Mouse (Mus musculus) mesoderm, embryonic 11.5 days (tissue): ENCODE data around the gene Rp9.
"Not testable (repeated sequence)": the region's sequence is repeated elsewhere in the genome, so short reads cannot be mapped to it uniquely, and the experiment has no call there.

Experiments
- DNase-seq: peaks from one replicate; pipeline ENCODE4 v3.0.0-alpha.2; 2012; ENCODE audit warnings: low read depth, low spot score

Gene Rp9

GRCm38 (mm10) chr9:22461946-22462345 lies 7.6 kb downstream of the Rp9 start:
- DNase-seq, result no peak

GRCm38 (mm10) chr9:22457142-22457835 lies 12.3 kb downstream of the Rp9 start:
- DNase-seq, result no peak

DNA sequence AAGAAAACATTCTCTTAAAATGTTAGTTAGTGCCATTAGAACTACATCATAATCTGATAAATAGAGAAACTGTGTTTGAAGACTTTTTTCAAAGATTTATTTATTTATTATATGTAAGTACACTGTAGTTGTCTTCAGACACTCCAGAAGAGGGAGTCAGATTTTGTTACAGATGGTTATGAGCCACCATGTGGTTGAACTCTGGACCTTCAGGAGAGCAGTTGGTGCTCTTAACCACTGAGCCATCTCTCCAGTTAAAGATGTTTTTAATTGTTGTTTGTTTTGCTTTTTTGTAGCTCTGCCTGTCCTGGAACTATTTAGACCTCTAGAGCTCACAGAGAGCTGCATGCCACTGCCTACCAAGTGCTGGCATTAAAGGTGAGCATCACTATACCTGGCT lies 14.5 kb downstream of the Rp9 start:
- no peak for DNase-seq

GRCm38 (mm10) chr9:22453990-22454389 lies 15.6 kb downstream of the Rp9 start, which contains the start of gene Gm17545:
Gene Gm17545 (plus strand): TSS chr9:22454290.
- not testable (repeated sequence) for DNase-seq

- DNase-seq, result no peak
These were observed 16.0 kb downstream of the Rp9 start for GRCm38 (mm10) chr9:22453501-22453924.

DNA sequence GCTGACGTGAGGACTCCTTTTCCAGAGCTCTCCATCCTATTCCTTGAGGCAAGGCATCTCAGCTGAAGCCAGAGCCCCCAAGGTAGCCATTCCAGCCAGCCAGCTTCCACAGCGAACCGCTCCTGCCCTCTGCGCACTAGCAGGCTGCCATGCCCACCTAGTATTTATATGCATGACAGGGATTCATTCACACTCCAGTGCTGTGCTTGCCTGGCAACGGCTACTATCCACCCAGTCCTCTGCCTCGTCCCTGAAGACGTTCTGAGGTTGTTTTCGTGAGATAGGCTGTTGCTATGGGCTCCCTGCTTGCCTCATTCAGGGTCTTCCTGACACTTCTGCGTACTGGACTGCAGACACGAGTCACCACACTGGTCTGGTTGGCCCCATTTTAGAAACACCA lies 16.8 kb downstream of the Rp9 start:
- DNase-seq, result no peak

- DNase-seq, result no peak
These were observed 20.3 kb downstream of the Rp9 start for GRCm38 (mm10) chr9:22449209-22449608.

GRCm38 (mm10) chr9:22448420-22448819 lies 21.1 kb downstream of the Rp9 start:
- no peak for DNase-seq

DNA sequence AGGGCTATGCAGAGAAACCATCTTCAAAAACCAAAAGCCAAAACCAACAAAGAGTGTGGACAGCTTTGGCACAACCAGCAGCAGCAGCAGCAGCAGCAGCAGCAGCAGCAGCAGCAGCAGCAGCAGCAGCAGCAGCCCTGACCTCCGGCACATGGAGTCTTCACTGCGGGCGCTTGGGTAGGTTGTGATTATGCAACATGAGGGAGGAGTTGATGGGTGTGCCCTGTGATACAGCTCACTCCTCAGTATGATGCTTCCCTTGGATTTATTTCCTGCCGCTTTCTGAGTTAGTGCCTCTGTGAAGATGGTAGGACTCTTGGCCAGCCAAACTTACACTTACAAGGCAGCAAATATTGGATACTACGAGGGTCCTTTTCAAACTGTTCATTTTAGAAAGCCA lies 22.3 kb downstream of the Rp9 start:
- no peak for DNase-seq

- DNase-seq, result no peak
These were observed 24.4 kb downstream of the Rp9 start for GRCm38 (mm10) chr9:22445123-22445522.

- DNase-seq, result no peak
These were observed 26.4 kb downstream of the Rp9 start for GRCm38 (mm10) chr9:22443157-22443556.

GRCm38 (mm10) chr9:22438826-22439225 lies 30.7 kb downstream of the Rp9 start:
- no peak for DNase-seq

DNA sequence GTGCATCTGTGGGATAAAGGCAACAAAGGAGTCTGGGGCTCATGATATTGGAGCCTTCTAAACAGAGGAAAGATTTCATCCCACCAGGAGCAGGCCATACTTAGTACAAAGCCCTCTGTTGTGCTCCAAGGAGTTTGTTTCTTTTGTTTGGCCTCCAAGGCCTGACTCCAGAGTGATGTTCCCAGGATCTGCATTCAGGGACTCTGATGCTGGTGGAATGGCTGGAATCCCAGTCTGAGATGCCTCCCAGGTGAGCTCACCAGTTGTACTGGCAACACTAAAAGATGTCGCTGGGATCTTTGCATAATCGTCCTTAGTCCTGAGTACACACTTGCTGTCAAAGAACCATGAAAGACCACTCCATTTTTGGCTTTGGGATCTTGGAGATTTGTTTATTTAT lies 35.4 kb downstream of the Rp9 start:
- no peak for DNase-seq

DNA sequence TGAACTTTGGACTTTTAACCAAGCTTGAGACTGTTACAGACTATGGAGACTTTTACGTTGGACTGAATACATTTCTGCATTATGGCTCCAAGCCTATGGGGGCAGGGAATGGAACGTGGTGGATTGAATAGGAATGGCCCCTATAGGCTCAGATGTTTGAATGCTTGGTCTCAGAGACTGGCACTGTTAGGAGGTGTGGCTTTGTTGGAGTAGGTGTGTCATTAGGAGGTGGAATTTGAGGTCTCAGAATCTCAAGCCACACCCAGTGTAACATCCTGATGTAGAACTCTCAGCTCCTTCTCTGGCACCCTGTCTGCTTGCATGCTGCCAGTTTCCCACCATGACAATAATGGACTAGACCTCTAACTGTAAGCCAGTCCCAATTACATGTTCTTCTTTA lies 36.3 kb downstream of the Rp9 start:
- DNase-seq, result no peak

GRCm38 (mm10) chr9:22430315-22430840 lies 39.2 kb downstream of the Rp9 start:
- no peak for DNase-seq

DNA sequence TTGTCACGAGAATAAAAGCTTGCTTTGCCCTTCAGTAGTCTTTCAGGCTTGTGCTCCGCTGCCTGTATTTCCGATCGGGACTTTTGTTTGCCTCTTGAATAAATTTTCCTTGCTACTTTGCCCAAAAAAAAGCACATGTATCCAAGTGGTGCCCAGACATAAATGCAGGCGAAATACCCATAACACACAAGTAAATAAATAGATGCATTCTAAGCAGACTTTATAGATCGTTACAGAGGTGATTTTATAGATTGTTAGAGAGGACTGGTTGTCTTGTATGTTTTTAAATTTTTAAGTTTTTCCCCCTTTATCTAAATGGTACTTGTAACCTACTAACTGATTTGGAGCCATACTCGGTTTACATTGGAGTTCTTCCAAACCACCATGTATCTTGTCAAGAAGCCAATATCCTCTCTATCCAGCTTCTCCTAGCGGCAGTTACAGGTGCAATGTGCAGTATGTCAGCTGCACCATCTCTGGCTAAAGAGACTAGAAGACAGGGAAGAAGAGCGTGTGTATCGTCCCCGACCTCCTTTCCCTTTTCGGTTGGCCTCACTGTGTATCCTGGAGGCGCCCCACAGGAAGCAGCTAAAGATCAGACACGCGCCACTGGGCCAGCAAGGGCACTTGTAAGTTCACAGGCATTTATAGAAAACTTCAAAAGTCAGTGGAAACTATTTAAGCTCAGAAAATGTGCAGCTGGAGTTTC lies 39.9 kb downstream of the Rp9 start:
- no peak for DNase-seq

DNA sequence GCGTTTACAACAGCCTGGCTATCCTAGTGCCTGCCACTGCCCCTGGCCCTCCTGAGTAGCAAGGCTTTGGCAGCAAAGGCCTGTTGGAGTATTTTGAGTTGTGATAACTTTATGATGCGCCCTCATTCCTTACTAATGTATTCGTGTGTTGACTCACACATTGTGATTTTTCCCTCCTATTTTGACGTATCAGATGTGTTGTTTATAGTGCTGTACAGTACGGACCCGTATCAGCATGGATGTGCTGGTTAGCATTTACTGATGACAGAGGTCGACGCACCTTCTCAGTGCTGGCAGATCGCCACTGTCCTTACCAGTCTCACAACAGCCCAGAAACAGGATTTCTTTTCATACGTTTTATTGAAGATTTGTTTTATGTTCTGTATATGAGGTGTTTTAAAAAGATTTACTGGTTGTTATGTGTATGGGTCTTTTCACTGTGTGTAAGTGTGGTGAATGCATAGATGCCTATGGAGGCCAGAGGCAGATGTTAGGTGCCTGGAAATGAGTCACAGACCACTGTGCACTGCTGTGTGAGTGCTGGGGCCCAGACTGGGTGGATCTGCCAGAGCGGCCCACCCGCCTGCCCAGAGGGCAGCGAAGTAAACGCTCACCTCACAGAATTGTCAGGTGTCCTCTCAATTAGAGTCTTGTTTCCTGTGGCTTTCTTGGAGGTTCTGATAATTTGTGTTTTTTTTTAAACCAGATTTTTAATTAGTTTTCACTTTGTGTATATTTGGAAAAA lies 40.7 kb downstream of the Rp9 start:
- DNase-seq, result no peak

DNA sequence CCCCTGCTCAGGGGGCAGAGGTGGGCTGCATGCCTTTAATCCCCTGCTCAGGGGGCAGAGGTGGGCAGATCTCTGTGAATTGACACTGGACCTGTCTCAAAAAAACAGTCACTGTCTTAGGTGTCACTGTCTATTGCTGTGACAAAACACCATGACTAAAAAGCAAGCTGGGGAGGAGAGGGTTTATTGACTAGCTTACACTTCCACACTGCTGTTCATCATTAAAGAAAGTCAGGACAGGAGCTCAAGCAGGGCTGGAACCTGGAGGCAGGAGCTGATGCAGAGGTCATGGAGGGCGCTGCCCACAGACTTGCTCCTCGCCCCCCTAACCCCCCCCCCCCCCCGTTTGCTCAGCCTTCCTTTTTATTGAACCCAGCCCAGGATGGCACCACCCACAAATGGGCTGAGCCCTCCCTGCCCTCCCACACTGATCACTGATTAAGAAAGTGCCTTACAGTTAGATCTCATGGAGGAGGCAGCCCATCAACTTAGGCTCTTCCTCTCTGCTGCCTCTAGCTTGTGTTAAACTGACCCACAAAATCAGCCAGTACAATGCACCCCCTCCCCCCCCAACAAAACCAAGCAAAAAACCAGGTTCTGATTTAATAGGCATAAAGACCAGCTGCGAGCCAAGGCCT lies 41.4 kb downstream of the Rp9 start:
- no peak for DNase-seq

GRCm38 (mm10) chr9:22424719-22425118 lies 44.8 kb downstream of the Rp9 start:
- no peak for DNase-seq

- no peak for DNase-seq
These were observed 45.3 kb downstream of the Rp9 start for GRCm38 (mm10) chr9:22424196-22424595.

DNA sequence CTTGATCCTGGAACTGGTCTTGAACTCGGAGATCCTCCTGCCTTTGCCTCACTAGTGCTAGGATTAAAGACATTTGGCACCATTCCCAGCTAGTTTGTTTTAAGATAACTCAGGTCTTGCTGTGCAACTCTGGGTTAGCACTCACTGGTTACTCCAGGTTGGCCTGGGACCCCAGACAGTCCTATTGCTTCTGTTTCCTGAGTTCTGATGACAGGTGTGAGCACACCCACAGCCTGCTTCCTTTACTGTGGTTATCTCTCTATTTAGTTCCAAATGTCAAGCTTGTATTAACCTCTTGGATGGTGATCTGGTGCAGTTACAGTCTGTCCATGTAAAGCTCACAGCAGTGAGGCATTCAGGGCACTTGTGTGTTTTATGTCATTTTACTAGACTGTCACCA lies 46.0 kb downstream of the Rp9 start:
- no peak for DNase-seq

GRCm38 (mm10) chr9:22422559-22422958 lies 47.0 kb downstream of the Rp9 start:
- DNase-seq, result no peak
